Mouse (Mus musculus) embryonic facial prominence, embryonic 10.5 days (tissue): ENCODE results near the gene Pklr. TPM values are rescaled to one million over a fixed set of nuclear protein-coding genes. Genes with fewer than 3 reads are reported as not detected.

ENCODE experiments used
- DNase-seq: peaks from one replicate; pipeline ENCODE4 v3.0.0-alpha.2; 2017; ENCODE audit warnings: low spot score
- H3K27ac ChIP-seq: fragments of 300-500 bp; sonication (generic); replicated peaks from 2 replicates; pipeline ENCODE4 v1.5.1; 2016; ENCODE audit warnings: mild to moderate bottlenecking
- H3K27me3 ChIP-seq: fragments of 300-500 bp; sonication (generic); replicated peaks from 2 replicates; pipeline ENCODE4 v1.6.1; 2016; ENCODE audit warnings: low read depth, mild to moderate bottlenecking; ENCODE audit not compliant: poor library complexity, severe bottlenecking
- H3K36me3 ChIP-seq: fragments of 300-500 bp; sonication (generic); replicated peaks from 2 replicates; pipeline ENCODE4 v1.6.1; 2016; ENCODE audit warnings: mild to moderate bottlenecking, moderate library complexity
- H3K4me1 ChIP-seq: fragments of 300-500 bp; sonication (generic); 2 replicates; pipeline ENCODE4 v1.6.1; 2016
- H3K4me3 ChIP-seq: fragments of 300-500 bp; sonication (generic); 2 replicates; pipeline ENCODE4 v1.5.1; 2016; ENCODE audit warnings: mild to moderate bottlenecking, moderate library complexity
- H3K9me3 ChIP-seq: fragments of 300-500 bp; sonication (generic); 2 replicates; pipeline ENCODE4 v1.6.1; 2016; ENCODE audit warnings: mild to moderate bottlenecking
- WGBS: fragments of 180-500 bp; shearing (Covaris S2); methylation state at CpG from one replicate; pipeline ENCODE4 v1.1.7; 2016; 5-methylcytosine and 5-hydroxymethylcytosine counted together
- polyA plus RNA-seq: library from polyadenylated mRNA; unstranded; fragments of >200 nt; fragmentation: Nextera tagmentation; extraction: Ambion mirVana; gene quantifications from 2 replicates; pipeline ENCODE4 v1.2.1, GENCODE M21; 2016

Pklr gene
- polyA plus RNA-seq, 1 experiment from 2014 or later, result 2.8 TPM

GRCm38 (mm10) chr3:89193351-89193750 is 57.4 kb downstream of the Pklr start:
- Histone ChIP-seq H3K4me3 (no peak overlapping the region), H3K36me3 (peaks cover 7% of the 10 kb centered on the region), H3K9me3 (no peaks in the 10 kb centered on the region), H3K27me3 (0 out of 2 replicates have a peak, but pooled peaks cover 5% of the 10 kb centered on the region), H3K27ac (no peak overlapping the region), H3K4me1 (peaks cover 23% of the 10 kb centered on the region)
- WGBS, result 77% methylated on average over 1 of the region's 1 CpGs
- DNase-seq, result no peak

DNA sequence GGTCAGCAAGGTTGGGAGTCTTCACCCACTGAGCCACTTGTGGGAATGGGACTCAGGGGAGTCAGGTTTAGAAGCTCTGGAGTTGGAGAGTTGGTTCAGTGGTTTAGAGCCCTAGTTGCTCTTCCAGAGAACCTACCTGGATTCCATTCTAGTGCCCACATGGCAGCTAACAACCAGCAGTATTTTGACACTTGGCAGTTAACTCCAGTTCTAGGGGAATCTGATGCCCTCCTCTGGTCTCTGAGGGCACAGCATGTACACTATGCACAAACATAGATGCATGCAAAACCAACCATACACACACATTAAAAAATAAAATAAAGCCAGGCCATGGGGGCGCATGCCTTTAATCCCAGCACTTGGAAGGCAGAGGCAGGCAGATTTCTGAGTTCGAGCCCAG is 57.9 kb downstream of the Pklr start:
- 87% methylated on average over 2 of the region's 2 CpGs for WGBS
- Histone ChIP-seq H3K4me3 (no peak overlapping the region), H3K36me3 (peaks cover 2% of the 10 kb centered on the region; the same call in 1 of the 2 replicates), H3K4me1 (peaks cover 19% of the 10 kb centered on the region), H3K27me3 (no peaks in the 10 kb centered on the region), H3K9me3 (no peaks in the 10 kb centered on the region), H3K27ac (no peak overlapping the region)
- DNase-seq, result no peak

Other genes with a start within 250 kb of the Pklr start
- gene Msto1, start 222.1 kb upstream of the Pklr start, polyA plus RNA-seq, result 63.0 and 64.9 TPM in 2 replicates
- 14.9 and 16.3 TPM in 2 replicates for gene Ash1l, start 185.5 kb upstream of the Pklr start, polyA plus RNA-seq
- 142 and 145 TPM in 2 replicates for gene Dap3, start 185.0 kb upstream of the Pklr start, polyA plus RNA-seq
- 15.4 and 18.5 TPM in 2 replicates for gene Rusc1, start 42.8 kb upstream of the Pklr start, polyA plus RNA-seq
- 0.09 TPM in 1 of 2 replicates, not detected in the other for gene Gm43738, start 35.0 kb upstream of the Pklr start, polyA plus RNA-seq
- gene Fdps, start 34.2 kb upstream of the Pklr start, polyA plus RNA-seq, result 364 and 386 TPM in 2 replicates
- gene Hcn3, start 24.1 kb downstream of the Pklr start, polyA plus RNA-seq, result 3.5 and 3.6 TPM in 2 replicates
- 33.6 and 36.2 TPM in 2 replicates for gene Clk2, start 28.7 kb downstream of the Pklr start, polyA plus RNA-seq
- 108 and 117 TPM in 2 replicates for gene Scamp3, start 41.3 kb downstream of the Pklr start, polyA plus RNA-seq
- gene Fam189b, start 47.0 kb downstream of the Pklr start, polyA plus RNA-seq, result 29.0 and 30.8 TPM in 2 replicates
- 33.8 and 33.9 TPM in 2 replicates for gene Gba, start 66.8 kb downstream of the Pklr start, polyA plus RNA-seq
- gene Thbs3, start 79.0 kb downstream of the Pklr start, polyA plus RNA-seq, result 42.0 and 43.3 TPM in 2 replicates
- 248 and 258 TPM in 2 replicates for gene Mtx1, start 90.9 kb downstream of the Pklr start, polyA plus RNA-seq
- 0.15 and 0.81 TPM in 2 replicates for gene Muc1, start 92.9 kb downstream of the Pklr start, polyA plus RNA-seq
- 244 and 262 TPM in 2 replicates for gene Krtcap2, start 109.8 kb downstream of the Pklr start, polyA plus RNA-seq
- 4.0 and 4.7 TPM in 2 replicates for gene Trim46, start 110.2 kb downstream of the Pklr start, polyA plus RNA-seq
- gene Dpm3, start 123.2 kb downstream of the Pklr start, polyA plus RNA-seq, result 74.1 and 84.1 TPM in 2 replicates
- gene Slc50a1, start 134.4 kb downstream of the Pklr start, polyA plus RNA-seq, result 27.2 and 34.2 TPM in 2 replicates
- 26.7 and 27.2 TPM in 2 replicates for gene Efna1, start 145.0 kb downstream of the Pklr start, polyA plus RNA-seq
- 4.5 and 6.8 TPM in 2 replicates for gene Efna3, start 186.8 kb downstream of the Pklr start, polyA plus RNA-seq
- 37.3 and 40.8 TPM in 2 replicates for gene Efna4, start 201.9 kb downstream of the Pklr start, polyA plus RNA-seq
- 30.5 and 34.2 TPM in 2 replicates for gene Adam15, start 213.9 kb downstream of the Pklr start, polyA plus RNA-seq
- 0.09 and 0.15 TPM in 2 replicates for gene Dcst2, start 225.8 kb downstream of the Pklr start, polyA plus RNA-seq
- 0.20 and 0.47 TPM in 2 replicates for gene Dcst1, start 229.1 kb downstream of the Pklr start, polyA plus RNA-seq